Mouse (Mus musculus) cerebellum, adult 2 months (tissue): Measurements from ENCODE around the gene Aldh3a1. TPM values are rescaled to one million over a fixed set of nuclear protein-coding genes. Genes with fewer than 3 reads are reported as not detected.
"Not testable (repeated sequence)": the region's sequence is repeated elsewhere in the genome, so short reads cannot be mapped to it uniquely, and the experiment has no call there.

Experiments used
- DNase-seq, 2 experiments: peaks; one replicate each; pipeline ENCODE4 v3.0.0; 2021
- H3K27ac ChIP-seq: fragments of 200-500 bp; 2 replicates; pipeline ENCODE4 v1.5.1; 2012; ENCODE audit warnings: low read length, control low read depth, inconsistent platforms; ENCODE audit not compliant: insufficient read depth
- H3K27me3 ChIP-seq: fragments of 200-500 bp; 2 replicates; pipeline ENCODE4 v1.6.1; 2012; ENCODE audit warnings: inconsistent platforms, mild to moderate bottlenecking, low read length, moderate library complexity; ENCODE audit not compliant: control insufficient read depth, insufficient read depth
- H3K4me1 ChIP-seq: fragments of 200-500 bp; 2 replicates; pipeline ENCODE4 v1.6.1; 2011; ENCODE audit warnings: low read length; ENCODE audit not compliant: control insufficient read depth, insufficient read depth
- H3K4me3 ChIP-seq: fragments of 200-500 bp; replicated peaks from 2 replicates; pipeline ENCODE3; 2011; ENCODE audit warnings: mild to moderate bottlenecking, low read depth, low read length, control low read depth; ENCODE audit not compliant: insufficient read depth
- CTCF ChIP-seq: fragments of 200-500 bp; IDR thresholded peaks from 2 replicates; pipeline ENCODE4 v1.5.1; 2011; ENCODE audit warnings: low read depth, mild to moderate bottlenecking, control low read depth, low read length, moderate library complexity, borderline replicate concordance; ENCODE audit not compliant: insufficient read depth
- POLR2A ChIP-seq: fragments of 200-500 bp; IDR thresholded peaks from 2 replicates; pipeline ENCODE4 v1.6.1; 2011; ENCODE audit warnings: low read length, control low read depth, borderline replicate concordance; ENCODE audit not compliant: insufficient read depth
- WGBS: fragments of 180-500 bp; shearing (Covaris S2); methylation state at CpG from one replicate; pipeline ENCODE4 v1.1.7; 2018; 5-methylcytosine and 5-hydroxymethylcytosine counted together
- polyA plus RNA-seq: library from polyadenylated mRNA; depleted of rRNA; stranded (reverse); fragments of >200 nt; gene quantifications from 2 replicates; pipeline ENCODE4 v1.2.3, GENCODE M21; 2012

The Aldh3a1 gene
- polyA plus RNA-seq, 1 experiment, result 2.1 TPM

DNA sequence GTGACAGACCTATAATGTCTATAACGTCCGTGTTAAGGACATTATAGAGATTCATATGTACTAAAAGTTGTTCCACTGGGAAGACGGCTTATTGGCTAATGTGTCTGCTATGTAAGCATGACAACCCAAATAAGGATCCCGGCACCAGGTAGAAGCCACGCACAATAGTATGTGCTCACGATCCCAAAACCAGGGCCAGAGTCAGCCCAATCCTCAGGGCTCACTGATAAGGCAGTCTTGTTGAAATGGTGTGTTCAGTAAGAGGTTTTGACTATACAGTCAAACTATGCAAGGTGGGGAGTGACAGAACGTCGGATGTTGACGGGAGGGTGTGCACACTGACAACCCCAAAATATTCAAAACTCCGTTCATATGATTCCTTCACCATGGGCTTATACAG, 42.5 kb upstream of the Aldh3a1 start:
- H3K27ac ChIP-seq, result no peak overlapping the region
- WGBS, result 92% methylated on average over 10 of the region's 10 CpGs
- no peak overlapping the region for H3K4me3 ChIP-seq
- no peak for DNase-seq
- no peaks in the 10 kb centered on the region for H3K27me3 ChIP-seq
- peaks cover 25% of the 10 kb centered on the region for H3K4me1 ChIP-seq
- TF ChIP-seq CTCF (no peak), POLR2A (no peak)

- Histone ChIP-seq H3K4me1 (peaks cover 14% of the 10 kb centered on the region), H3K4me3 (no peak overlapping the region), H3K27me3 (no peaks in the 10 kb centered on the region), H3K27ac (no peak overlapping the region)
- DNase-seq, result no peak
- WGBS, result 24% methylated on average over 5 of the region's 5 CpGs
- no peak for TF ChIP-seq POLR2A
- TF ChIP-seq CTCF, result no peak
Measured at GRCm38 (mm10) chr11:61170184-61170583, 37.2 kb upstream of the Aldh3a1 start.

DNA sequence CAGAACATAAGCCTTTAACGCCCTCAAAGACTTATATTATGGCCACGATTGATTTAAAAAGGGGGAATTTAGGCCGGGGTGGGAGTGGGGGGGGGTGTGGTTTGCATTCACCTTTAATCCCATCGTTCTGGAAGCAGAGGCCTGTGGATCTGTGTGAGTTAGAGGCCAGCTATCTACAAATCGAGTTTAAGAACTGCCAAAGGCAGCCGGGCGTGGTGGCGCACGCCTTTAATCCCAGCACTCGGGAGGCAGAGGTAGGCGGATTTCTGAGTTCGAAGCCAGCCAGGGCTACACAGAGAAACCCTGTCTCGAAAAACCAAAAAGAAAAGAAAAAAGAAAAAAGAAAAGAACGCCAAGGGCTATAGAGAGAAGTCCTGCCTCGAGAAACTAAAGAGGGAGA, 33.9 kb upstream of the Aldh3a1 start:
- H3K4me1 ChIP-seq, H3K27ac ChIP-seq, H3K27me3 ChIP-seq: not testable (repeated sequence)
- peak in 1 of 2 experiments; percentile 27 for DNase-seq
- WGBS, result 8% methylated on average over 15 of the region's 15 CpGs
- H3K4me3 ChIP-seq, result peak overlapping the region; percentile 86

DNA sequence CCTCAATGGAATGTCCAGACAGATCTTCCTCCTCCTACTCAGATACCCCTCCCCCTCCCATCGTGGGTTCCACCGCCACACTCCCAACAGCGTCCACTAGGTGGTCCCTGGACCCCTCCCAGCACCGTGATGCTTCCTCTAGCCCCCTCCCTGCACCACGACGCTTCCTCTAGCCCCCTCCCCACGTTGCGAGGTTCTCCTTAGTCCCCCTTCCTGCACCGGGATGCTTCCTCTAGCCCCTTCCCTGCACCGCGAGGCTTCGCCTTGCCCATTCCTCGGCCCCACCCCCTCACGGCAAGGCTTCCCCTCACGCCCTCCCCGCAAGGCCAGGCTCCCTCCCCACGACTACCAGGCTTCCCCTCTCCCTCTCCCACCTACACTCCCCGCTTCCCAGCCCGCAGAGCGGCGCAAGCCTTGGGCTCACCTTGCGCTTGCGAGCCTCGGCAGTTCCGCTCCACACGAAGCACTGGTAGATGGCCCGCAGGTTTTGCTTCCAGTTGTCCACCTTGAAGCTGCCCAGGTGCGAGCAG, 33.0 kb upstream of the Aldh3a1 start:
- WGBS, result under 1% methylated on average over 28 of the region's 28 CpGs
- peak overlapping the region; percentile 88 for H3K27ac ChIP-seq
- no peak for TF ChIP-seq POLR2A
- peak; percentile 55; the same call in 1 of the 2 replicates for TF ChIP-seq CTCF
- peaks cover 3% of the 10 kb centered on the region; the same call in 1 of the 2 replicates for H3K4me1 ChIP-seq
- DNase-seq, result no peak
- H3K27me3 ChIP-seq, result no peaks in the 10 kb centered on the region
- peak overlapping the region; percentile 86 for H3K4me3 ChIP-seq

DNA sequence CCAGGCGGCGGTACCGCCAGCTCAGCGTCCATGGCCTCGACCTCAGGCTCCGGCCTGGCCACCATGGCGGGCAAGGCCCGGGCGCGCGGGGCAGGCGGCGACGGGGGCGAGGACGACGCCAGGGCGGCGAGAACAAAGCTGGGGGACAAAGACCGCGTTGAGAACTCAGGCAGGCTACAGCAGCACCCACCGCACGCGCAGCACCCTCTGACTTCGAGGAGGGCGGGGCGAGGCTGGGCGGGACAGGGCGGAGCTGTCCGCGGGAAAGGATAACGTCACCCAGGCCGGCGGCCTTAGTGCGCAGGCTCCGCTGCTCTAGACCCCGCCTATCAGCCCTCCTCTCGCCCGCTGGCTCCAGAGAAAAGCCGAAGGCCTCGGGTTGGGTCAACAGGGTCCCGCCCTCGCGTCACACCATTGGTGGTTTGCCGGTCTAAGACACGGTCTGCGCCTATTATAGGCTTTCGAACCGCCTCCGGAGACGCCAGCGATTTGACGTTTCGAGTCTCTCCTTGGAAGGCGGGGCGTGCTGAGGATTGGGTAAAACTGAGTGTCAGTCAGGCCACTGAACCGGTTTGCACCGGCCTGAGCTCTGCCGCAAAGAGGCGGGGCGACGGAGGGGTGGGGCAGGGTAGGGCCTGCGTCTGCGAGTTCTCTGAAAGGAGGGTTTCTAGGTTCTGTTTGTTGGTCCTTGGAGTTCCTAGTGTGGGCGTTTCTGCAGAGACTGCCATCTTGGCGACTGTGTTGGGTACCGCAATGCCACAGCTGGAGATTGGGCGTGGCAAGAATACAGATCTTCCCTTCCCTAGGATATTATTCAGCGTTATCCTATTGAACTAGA, 32.3 kb upstream of the Aldh3a1 start, which contains the start of gene Usp22:
Gene Usp22 (minus strand): TSS at position 235 of the 838 bp plus-strand sequence.
- H3K27ac ChIP-seq, result peak within 1 kb of the TSS; percentile 88
- under 1% methylated on average over 69 of the region's 69 CpGs for WGBS
- peaks cover 3% of the 10 kb centered on the region; the same call in 1 of the 2 replicates for H3K4me1 ChIP-seq
- peak within 1 kb of the TSS; percentile 86 for H3K4me3 ChIP-seq
- DNase-seq, result peak; percentile 99 to 100
- no peaks in the 10 kb centered on the region for H3K27me3 ChIP-seq
- peak; percentile 96 for TF ChIP-seq POLR2A
- no peak for TF ChIP-seq CTCF

GRCm38 (mm10) chr11:61175778-61176177, 31.6 kb upstream of the Aldh3a1 start:
- H3K27ac ChIP-seq, result no peak overlapping the region
- no peak for DNase-seq
- peaks cover 3% of the 10 kb centered on the region; the same call in 1 of the 2 replicates for H3K4me1 ChIP-seq
- WGBS, result 75% methylated on average over 5 of the region's 5 CpGs
- no peaks in the 10 kb centered on the region for H3K27me3 ChIP-seq
- TF ChIP-seq CTCF (no peak), POLR2A (no peak)
- H3K4me3 ChIP-seq, result peak overlapping the region; percentile 60

GRCm38 (mm10) chr11:61176321-61176720, 31.0 kb upstream of the Aldh3a1 start:
- Histone ChIP-seq H3K4me1 (peaks cover 3% of the 10 kb centered on the region; the same call in 1 of the 2 replicates), H3K4me3 (no peak overlapping the region), H3K27ac (no peak overlapping the region), H3K27me3 (no peaks in the 10 kb centered on the region)
- no peak for TF ChIP-seq CTCF
- TF ChIP-seq POLR2A, result no peak
- 100% methylated on average over 1 of the region's 1 CpGs for WGBS
- DNase-seq, result no peak

GRCm38 (mm10) chr11:61180361-61180760, 27.0 kb upstream of the Aldh3a1 start:
- DNase-seq, result peak in 1 of 2 experiments; percentile 53
- TF ChIP-seq CTCF (no peak), POLR2A (no peak)
- Histone ChIP-seq H3K4me1 (no peaks in the 10 kb centered on the region; the same call in 1 of the 2 replicates), H3K27ac (no peak overlapping the region), H3K27me3 (no peaks in the 10 kb centered on the region), H3K4me3 (no peak overlapping the region)
- WGBS, result 23% methylated on average over 3 of the region's 3 CpGs
